Mouse (Mus musculus) MN1 (cell line): ENCODE results near the gene Adh5.
"Not testable (repeated sequence)": the region's sequence is repeated elsewhere in the genome, so short reads cannot be mapped to it uniquely, and the experiment has no call there.

Experiments
- DNase-seq: peaks from one replicate; pipeline ENCODE4 v3.0.0-alpha.2; 2016; ENCODE audit warnings: low spot score

The Adh5 gene

DNA sequence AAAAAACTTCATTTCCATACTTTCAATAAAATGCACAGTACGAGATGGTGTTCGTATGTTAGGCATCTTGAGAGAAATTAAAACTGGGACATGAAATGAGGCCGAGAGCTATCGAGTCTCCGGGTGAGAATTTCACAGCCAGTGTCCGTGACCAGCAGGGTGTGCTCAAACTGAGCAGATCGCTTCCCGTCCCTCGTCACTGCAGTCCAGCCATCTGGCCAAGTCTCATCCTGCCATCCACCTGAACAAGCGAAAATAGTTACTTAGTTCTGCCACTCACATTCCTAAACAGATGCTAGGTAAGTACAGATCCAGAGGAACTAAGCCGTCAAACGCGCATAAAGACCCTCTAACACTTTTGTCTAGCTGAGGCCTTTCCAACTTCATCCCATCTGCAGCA, 17.4 kb downstream of the Adh5 start:
- DNase-seq = no peak

DNA sequence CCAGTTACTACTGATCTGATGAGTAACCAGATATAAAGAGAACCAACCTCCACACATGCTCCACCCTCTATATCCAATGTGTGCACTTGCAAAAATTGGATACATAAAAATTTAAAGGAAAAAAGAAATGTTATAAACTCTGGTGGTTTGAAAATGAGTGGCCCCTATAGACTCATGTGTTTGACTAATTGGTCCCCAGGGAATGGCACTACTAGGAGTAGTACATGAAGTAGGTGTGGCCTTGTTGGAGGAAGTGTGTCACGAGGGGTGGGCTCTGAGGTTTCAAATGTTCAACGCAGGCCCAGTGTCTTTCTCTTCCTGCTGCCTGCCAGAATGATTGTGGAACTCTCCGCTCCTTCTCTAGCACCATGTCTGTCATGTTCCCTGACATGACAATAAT, 18.9 kb downstream of the Adh5 start:
- no peak for DNase-seq

DNA sequence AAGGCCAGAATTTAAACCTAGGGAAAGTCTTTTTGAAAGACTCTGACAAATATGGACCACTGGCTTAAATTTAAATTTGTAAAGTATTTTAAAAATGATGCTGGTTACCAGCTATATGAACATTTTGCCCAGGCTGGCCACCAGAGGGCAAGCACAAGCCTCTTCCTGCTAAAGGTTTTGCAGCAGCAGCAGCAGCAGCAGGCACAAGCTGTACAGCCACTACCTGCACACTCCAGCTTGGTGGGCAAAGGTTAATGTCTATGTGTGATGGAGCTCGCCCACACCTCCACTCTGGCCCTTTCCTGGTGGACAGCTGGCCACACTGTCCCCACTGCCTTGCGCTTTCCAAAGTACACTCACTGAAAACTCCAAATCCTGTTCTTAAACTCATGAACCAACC, 20.2 kb downstream of the Adh5 start:
- DNase-seq = peak; percentile 36

DNA sequence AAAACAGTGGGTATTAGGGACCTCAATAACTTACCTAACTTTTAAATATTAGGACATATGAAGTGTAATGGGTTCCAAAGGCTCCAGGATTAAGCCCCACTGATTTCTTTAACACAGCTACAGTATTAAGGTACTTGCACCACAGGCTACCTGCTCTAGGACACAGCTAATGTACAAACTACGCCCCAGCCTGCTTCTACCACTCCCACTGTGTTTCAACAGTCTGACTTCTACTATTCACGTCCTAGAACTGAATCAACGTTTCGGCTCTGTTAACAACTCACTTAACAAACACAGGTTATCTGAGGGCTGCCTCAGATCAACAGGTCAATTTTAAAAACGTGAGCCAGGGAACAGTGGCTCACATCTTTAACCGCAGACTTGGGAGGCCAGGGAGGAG, 20.9 kb downstream of the Adh5 start:
- no peak for DNase-seq

DNA sequence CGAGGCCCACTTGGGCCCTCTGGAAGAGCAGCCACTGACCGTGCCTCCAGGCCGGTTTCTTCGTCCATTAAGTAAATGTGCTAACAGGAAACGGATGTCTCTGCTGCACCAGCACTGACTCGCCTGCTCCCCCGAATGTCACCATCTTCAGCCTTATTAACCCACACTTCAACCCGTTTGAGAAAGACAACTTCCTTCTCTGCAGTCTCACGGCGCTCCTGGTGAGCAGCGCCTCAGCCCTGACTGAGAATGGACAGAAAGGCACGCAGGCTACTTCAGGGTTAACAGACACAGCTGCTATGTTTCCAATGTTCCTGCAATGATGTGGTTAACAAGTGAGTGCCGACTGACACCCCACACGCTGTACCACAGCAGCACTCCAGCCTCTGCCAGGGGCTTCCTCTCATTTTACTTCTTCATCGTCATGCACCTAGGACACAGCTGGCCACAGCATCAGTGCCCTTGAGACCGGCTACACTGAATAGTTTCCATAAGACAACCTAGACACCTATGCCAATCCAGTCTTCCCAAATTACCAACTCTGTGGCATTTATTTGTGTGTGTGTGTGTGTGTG, 21.8 kb downstream of the Adh5 start:
- no peak for DNase-seq

DNA sequence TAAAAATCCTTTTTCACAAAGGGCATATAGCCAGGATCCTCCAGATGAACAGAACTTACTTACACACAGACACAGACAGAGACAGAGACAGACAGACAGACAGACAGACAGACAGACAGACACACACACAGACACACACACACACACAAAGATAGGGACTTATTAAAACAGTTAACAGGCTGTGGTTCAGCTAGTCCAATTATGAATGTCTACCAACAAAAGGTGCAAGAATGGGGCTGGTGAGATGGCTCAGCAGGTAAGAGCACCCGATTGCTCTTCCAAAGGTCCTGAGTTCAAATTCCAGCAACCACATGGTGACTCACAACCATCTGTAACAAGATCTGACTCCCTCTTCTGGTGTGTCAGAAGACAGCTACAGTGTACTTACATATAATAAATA, 23.8 kb downstream of the Adh5 start:
- not testable (repeated sequence) for DNase-seq

DNA sequence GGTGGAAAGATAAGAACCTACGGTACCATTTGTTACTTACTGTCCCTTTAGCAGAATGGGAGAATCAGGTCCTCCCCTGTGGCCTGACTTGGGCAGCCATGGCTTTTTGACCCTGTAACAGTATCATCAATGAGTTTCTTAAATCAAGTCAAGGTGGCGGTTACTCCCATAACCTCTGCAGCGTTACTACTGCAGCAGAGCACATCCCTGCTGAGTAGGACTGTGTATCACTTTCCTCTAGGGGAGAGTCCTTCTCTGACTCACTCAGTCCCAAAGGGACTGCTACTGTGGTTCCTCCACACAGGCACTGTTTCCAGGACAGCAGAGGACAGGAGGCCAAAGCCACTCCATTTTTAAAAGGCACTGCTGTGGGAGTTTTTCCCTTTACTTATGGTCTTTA, 28.2 kb downstream of the Adh5 start:
- no peak for DNase-seq

DNA sequence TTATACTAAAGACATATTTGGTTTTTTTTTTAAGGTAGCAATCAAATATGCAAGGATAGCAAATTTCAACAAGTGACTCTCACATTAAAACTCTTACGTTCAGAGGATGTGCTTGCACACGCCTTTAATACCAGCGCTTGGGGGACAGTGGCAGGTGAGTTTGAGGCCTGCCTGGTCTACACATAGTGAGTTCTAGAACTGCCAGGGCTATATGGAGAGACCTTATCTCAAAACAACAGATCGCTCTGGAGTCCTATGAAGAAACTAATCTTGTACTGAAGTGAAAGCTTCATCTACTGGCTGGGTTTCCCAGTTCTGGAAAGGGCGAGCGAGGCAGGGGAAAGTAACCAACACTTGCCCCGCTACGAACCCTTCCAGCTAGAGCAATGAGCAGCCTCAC, 36.6 kb downstream of the Adh5 start:
- DNase-seq = no peak

DNA sequence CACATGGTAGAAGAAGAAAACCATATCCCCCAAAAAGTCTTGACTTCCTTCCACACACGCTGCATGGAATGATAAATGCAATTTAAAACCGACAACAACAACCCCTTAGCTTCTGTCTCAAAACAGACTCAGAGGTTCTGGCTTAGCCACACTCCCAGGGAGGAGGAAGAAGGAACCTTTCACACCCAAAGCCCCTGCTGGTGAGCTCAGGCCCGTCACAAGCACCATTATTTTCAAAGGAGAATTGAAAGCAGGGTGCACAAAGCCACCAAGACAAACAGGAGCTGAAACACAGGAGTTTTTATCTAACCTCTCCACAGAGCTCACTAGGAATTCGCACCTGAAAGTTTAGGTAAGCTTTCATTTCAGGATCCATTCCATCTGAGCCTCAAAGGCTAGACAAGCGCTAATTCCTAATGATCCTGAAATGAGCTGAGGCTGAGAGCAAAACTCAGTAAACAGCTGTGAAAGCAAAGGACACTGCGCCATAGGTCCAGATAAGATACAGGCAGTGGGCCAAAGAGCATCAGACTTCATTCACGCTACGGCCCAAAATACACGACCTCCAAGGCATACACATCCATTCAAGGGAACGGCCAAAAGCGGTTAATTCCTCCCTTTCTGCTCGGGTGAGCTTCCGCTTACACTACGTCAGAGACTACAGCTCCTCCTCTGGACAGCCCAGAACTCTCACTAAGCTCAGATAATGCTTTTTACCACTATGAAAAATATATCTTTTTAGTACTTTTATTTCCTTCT, 38.8 kb downstream of the Adh5 start:
- no peak for DNase-seq

DNA sequence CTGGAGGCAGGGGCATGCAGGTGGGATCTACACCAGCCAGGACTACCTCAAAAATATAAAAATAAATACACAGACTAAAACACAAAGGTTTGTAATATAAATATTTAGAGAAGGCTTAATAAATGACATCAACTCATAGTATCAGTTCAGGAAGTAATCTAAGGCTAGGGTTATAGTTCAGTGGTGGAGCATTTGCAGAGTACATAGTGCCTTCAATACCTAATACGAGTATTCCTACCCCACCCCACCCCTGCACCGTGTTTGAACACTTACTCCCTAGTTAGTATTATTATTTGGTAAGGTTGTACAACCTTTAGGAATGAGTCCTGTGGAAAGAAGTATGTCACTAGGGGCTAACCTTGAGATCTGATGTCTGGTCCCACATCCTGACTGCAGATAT, 40.3 kb downstream of the Adh5 start:
- DNase-seq = no peak

DNA sequence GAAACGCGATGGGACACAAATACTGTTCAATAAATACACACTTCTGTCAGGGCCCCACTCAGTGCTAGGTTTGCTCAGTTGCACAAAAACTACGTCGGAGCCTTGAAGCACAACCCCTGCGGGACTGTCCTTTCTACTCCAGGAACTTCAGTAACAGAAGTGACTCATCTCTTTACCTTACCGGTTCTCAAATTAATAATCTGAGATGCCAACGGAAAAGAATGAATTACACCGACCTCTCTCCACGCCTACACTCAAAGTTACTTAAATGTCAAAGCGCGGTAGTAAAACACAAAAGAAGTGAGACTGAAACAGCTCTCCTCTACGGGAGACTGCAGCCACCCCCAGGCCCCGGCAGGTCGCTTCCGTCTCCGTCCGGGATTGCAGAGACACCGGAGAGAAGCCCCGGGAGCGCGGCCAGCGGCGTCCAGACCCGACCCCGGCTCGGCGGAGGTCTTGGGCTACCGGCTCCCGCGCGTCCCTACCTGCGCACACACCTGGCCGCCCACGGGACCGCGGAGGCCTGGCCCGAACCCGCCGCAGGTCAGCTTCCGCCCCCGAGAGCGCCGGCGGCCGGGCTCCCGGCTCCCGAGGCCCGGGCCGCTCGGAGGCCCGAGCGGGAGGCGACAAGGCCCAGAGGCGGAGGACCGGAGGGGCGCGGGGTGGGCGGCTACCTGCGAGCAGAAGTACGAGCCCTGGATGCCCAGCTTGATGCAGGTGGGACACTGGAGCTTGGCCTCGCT, 45.9 kb downstream of the Adh5 start:
- peak; percentile 26 for DNase-seq

DNA sequence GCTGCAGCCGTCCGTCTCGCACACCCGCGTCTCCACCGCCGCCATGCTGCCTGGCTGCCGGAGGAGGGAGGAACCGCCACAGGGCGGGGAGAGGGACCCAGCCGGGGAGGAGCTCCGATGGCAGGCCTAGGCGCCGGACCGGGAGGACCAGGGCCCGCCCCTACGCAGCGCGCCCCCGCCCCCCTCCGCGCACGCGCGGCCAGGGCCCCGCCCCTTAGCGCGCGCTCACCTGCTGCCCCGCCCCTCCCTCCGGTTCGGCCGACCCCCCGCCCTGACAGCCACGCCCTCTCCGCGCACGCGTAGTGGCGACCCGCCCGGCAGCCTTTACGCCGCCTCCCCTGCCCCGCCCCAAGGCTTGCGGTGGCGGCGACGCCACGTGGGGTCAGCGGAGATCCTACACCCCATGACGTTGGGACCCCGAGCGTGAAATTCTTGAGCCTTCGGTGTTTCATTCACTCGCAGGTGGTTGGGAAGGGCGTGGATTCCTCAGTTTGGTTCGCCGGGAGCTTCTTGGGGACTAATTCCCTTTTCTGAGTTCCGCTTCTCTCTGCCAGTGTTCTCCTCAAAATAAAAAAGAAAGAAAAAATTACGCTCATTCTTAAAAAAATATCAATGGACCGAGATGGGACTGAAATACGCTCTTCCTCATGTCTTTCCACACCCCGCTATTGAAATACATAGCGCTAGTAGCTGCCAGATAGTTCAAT, 46.6 kb downstream of the Adh5 start, which contains the start of gene Metap1:
Gene Metap1 (minus strand): TSS at position 189 of the 707 bp plus-strand sequence.
- DNase-seq = peak; percentile 93

DNA sequence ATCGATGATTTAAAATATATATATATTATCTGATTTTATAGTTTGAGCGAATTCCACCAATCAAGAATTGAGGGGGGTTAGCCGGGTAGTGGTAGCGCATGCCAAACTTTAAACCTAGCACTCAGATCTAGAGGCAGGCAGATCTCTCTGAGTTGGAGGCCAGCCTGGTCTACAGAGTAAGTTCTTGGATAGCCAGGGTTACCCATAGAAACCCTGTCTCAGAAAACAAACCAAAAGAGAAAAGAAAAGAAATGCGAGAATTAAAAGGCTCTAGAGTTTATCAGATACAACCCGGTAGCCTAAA, 47.1 kb downstream of the Adh5 start:
- no peak for DNase-seq

DNA sequence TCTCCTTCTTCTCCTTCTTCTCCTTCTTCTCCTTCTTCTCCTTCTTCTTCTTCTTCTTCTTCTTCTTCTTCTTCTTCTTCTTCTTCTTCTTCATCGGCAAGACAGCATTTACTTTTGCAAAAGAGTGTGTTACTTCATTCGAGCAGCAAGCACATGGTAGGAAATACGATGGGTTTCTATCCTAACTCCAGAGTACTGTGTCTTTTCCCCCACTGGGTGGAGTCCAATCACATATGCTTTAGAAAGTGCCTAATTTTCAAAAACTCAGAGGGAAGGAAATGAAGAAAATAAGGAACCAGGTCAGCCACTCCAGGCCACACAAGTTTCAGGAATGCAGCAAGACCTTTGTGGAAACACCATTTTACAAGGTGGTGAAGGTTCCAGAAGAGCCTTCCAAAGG, 50.8 kb downstream of the Adh5 start:
- DNase-seq = no peak

DNA sequence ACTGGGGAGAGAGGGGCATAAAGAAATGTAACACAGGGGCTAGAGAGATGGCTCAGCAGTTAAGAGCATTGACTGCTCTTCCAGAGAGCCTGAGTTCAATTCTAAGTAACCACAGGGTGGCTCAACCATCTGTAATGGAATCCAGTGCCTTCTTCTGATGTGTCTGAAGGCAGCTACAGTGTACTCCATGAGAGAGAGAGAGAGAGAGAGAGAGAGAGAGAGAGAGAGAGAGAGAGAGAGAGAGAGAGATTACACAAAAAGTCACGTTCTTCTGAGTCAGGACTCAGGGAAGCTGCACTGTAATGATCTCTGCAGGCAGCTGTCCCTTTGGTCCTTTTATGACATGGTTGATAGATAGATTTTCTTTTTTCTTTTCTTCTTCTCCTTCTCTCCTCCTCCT, 51.7 kb downstream of the Adh5 start:
- no peak for DNase-seq

DNA sequence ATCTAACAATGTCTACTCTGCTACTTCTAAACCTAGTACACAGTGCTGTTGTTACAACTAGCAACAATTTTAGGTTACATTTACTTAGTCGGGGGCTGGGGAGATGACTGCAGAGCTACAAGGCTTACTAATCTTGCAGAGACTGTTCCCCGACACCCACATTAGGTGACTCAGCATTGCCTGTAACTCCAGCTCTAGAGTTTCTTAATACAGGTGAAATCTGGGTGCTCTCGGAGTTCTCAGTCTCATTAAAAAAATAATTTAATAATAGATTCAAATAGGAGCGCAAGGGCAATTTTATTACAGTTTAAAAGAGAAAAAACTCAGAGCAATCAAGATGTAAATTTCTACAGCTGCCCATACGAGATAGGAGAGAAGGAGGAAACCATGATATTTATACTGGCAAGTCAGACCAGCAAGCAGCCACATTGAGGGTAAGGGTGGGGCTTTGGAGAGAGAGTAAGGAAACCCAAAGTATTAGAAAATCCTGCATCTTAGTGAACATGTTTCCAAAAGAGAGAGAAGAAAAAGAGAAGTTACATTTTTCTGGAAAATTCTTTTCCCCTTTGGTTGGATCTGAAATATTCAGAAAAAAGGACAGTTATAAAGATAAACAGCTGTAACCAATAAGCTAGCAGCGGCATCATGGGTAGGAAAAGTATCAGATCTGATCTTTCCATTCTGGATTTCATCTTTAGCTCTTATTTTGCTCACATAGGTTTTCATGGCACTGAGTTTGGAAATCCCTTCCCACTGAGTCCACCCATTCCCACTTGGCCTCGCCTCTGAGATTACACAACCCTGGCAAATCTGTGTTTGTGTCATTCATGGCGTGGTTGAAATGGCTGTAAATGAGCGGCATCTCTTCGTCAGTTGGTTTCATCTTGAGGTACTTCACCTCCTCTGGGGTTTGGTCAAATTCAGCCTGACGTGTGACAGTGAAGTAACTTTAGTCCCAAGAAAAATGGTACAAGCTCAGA, 52.6 kb downstream of the Adh5 start:
- DNase-seq = no peak

DNA sequence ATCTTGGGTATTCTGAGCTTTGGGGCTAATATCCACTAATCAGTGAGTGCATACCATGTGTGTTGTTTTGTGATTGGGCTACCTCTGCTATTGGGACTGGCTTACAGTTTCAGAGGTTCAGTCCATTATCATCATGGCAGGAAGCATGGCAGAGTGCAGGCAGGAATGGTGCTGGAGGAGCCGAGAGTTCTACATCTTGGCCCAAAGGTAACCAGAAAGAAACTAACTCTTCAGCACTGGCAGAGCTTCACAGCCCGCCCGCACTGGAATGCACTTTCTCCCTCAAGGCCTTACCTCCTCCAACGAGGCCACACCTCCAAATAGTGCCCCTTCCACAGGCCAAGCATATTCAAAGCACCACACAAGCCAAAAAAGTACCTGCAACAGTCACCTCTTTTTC, 55.8 kb downstream of the Adh5 start:
- DNase-seq = no peak

DNA sequence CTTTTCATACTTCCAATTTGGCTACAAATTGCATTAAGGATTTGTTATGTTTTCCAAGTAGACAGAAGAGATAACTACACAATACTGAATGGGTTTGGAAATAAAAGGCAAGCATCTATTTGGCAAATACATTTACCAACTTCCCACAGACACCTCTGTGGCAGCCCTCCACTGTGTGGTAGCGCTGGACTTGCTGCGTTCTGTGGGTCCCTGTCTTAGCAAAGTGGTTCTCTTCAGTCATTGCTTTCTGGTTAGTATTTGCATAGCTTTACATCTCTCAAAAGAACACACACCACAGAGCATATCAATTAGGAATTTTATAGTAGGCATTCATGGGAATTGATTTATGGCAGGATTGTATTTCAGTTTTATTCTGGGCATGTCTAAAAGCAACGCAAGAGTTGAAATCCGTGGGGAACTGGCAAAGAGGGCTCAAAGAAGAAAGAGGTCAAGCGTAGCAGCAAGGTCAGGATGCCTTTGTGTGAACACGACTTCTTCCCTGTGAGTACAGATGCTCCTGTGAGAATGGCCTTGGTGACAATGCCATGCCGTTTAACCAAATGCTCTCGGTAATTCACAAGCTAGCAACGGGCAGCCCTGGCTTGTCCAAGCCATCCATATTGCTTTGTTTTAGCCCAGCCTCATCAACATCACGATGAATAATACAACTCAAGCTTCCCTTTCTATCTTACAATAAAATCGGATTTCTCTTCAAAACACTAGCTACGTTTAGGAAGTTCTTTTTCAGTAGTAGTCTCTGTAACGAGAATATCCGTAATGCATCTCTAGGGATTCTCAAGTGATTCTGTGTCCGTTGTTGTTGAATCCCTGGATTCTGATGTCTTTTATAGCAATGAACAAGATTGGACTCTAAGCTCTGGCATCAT, 57.2 kb downstream of the Adh5 start:
- DNase-seq = no peak

DNA sequence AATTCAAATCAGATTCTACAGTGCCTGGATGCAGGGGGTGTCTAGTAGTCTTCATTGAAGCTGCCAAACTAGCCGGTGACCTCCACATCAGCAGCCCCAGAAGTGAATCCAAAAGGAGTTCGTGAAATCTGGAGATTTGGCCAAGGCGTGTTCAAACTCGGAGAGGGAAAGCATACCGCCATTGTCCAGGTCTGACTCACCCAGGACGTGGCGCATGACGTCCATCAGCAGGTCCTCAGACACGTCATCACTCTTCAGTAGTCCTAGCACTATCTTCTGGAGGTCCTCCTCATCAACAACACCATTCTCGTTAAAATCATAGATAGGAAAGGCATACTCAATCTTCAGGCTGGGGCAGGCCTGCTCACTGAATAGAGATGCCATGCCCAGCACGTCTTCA, 60.9 kb downstream of the Adh5 start:
- DNase-seq = no peak
